In genomic region chr5:116419322-116420045, GRCm38 (mm10) we compare ENCODE assay signal across 10 mouse cellular contexts. TPM values are rescaled to one million over a fixed set of nuclear protein-coding genes. Genes with fewer than 3 reads are reported as not detected.
DNase-seq lines count a peak whose midpoint lies in the region; ATAC-seq lines count a peak whose summit lies in the region.
"Had no signal": no experiment of that assay in that cellular context is flagged by ENCODE, and none has a peak within 500 bp of the region (broad histone marks: within the 10 kb centered on the region; RNA-seq: fewer than 3 reads in every experiment).

No protein-coding gene starts in this region.

- peak overlapping the region; percentile 30; the same call in 1 of the 2 replicates for H3K4me3 ChIP-seq in embryonic facial prominence, embryonic 15.5 days (replicated peaks)
- H3K4me3 ChIP-seq: liver, embryonic 12.5 days had no signal

- ATAC-seq in embryonic facial prominence, embryonic 15.5 days (ENCODE audit: insufficient number of reproducible peaks, low FRiP score, low TSS enrichment, low read depth): no peak
- ATAC-seq in granulocyte monocyte progenitor cell, adult 5-6 weeks (replicated peaks; ENCODE audit: poor library complexity, severe bottlenecking): no peak
- ATAC-seq: liver, embryonic 12.5 days had no signal

- no peaks in the 10 kb centered on the region for H3K27me3 ChIP-seq in embryonic facial prominence, embryonic 15.5 days

- H3K27ac ChIP-seq in embryonic facial prominence, embryonic 15.5 days (replicated peaks): no peak overlapping the region
- H3K27ac ChIP-seq: liver, embryonic 12.5 days had no signal

- WGBS in embryonic facial prominence, embryonic 15.5 days: 50% methylated on average over 6 of the region's 6 CpGs

- H3K4me2 ChIP-seq in embryonic facial prominence, embryonic 15.5 days (replicated peaks): peak overlapping the region; percentile 21
- H3K4me2 ChIP-seq: liver, embryonic 12.5 days had no signal

- H3K9ac ChIP-seq in embryonic facial prominence, embryonic 15.5 days: no peak overlapping the region
- H3K9ac ChIP-seq: liver, embryonic 12.5 days had no signal

- H3K4me1 ChIP-seq in embryonic facial prominence, embryonic 15.5 days: peaks cover 32% of the 10 kb centered on the region

- H3K9me3 ChIP-seq in embryonic facial prominence, embryonic 15.5 days (replicated peaks): no peaks in the 10 kb centered on the region
- H3K9me3 ChIP-seq: liver, embryonic 12.5 days had no signal

- peak; percentile 19 to 27 for DNase-seq in cerebellum, postnatal 36 days
- DNase-seq in cerebellum, adult 11 months: no peak
- peak; percentile 82 for DNase-seq in 3T3-L1 (ENCODE audit: low read depth, low spot score)
- peak; percentile 22 for DNase-seq in heart, postnatal 4 days
- DNase-seq in layer of hippocampus, postnatal 14 days (ENCODE audit: low spot score in 2 of 2): no peak
- DNase-seq in thymus, postnatal 36 days: no peak
- DNase-seq: kidney, adult 8-10 months had no signal

- H3K36me3 ChIP-seq in embryonic facial prominence, embryonic 15.5 days: no peaks in the 10 kb centered on the region; the same call in 1 of the 2 replicates
- H3K36me3 ChIP-seq: liver, embryonic 12.5 days had no signal

RNA-seq across cellular contexts. Expression of gene Hspb8, which starts 3.2 kb away (rescaled TPM):
- polyA plus RNA-seq in embryonic facial prominence, embryonic 15.5 days (2015; fragmentation: Nextera tagmentation; extraction: Ambion mirVana): 22.2 and 25.0 TPM in 2 replicates
- 10 to 100 TPM; 75.1 to 75.9 TPM for total RNA-seq in heart, postnatal 4 days (2021)
- 10 to 100 TPM; 11.3 to 13.8 TPM for total RNA-seq in layer of hippocampus, postnatal 14 days (2021)
- not detected in 2 replicates for total RNA-seq in granulocyte monocyte progenitor cell, adult 5-6 weeks (2014; fragmentation: Nextera tagmentation)
- not detected in 2 replicates for total RNA-seq in granulocyte monocyte progenitor cell, adult 5-6 weeks (2017)

Comparison
In these comparisons a context has a peak if more than half of its experiments do, and no peak if none do; other contexts are left out.
1. DNase-seq: peak in cerebellum, postnatal 36 days (2 of 2), 3T3-L1 (single experiment) and heart, postnatal 4 days (single experiment); none in cerebellum, adult 11 months (single experiment), layer of hippocampus, postnatal 14 days (0 of 2) and thymus, postnatal 36 days (0 of 2).
2. RNA of gene Hspb8, which starts 3.2 kb away (total RNA-seq): 75.1 to 75.9 TPM in heart, postnatal 4 days and 11.3 to 13.8 TPM in layer of hippocampus, postnatal 14 days; not detected in granulocyte monocyte progenitor cell, adult 5-6 weeks; every median in the first group is over 10 times any median in the second.